26 mouse cellular contexts compared by ENCODE assay signal in the genomic region with DNA sequence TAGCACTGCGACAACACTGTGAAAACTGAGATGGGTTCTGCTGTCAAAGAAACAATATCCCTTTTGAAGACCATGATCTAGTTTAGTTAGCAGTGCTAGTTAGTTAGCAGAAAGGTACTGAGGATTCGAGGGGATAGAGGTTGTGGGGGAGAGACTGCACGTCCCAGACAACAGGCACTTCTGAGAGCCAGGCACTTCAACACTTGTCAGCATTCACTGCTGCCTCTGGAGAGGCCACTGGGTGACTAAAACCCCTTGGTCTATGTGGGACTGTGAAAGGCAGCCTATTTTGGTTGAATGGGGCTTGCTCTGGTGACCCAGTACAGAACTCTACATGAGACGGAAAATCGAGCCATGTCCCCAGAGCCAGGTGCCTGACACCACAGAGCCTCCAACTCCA. TPM values are rescaled to one million over a fixed set of nuclear protein-coding genes. Genes with fewer than 3 reads are reported as not detected.
DNase-seq lines count a peak whose midpoint lies in the region; ATAC-seq and TF ChIP-seq lines count a peak whose summit lies in the region.
"Had no signal": no experiment of that assay in that cellular context is flagged by ENCODE, and none has a peak within 500 bp of the region (broad histone marks: within the 10 kb centered on the region; RNA-seq: fewer than 3 reads in every experiment).

No protein-coding gene starts in this region.

- WGBS in heart, embryonic 11.5 days (ENCODE audit: insufficient replicate concordance) = 61% methylated on average over 5 of the region's 5 CpGs
- 59% methylated on average over 5 of the region's 5 CpGs for WGBS in heart, embryonic 13.5 days
- 57% methylated on average over 5 of the region's 5 CpGs for WGBS in heart, embryonic 15.5 days
- WGBS in heart, postnatal 0 days = 35% methylated on average over 5 of the region's 5 CpGs

- TF ChIP-seq CTCF in heart, postnatal 0 days (IDR thresholded peaks at IDR 0.05; ENCODE audit: low read depth) = no peak

- peaks cover 6% of the 10 kb centered on the region for H3K4me1 ChIP-seq in heart, embryonic 11.5 days (ENCODE audit: control insufficient read depth, insufficient read depth, low read length)
- peaks cover 43% of the 10 kb centered on the region for H3K4me1 ChIP-seq in heart, embryonic 13.5 days
- peaks cover 31% of the 10 kb centered on the region for H3K4me1 ChIP-seq in heart, embryonic 15.5 days (replicated peaks)
- H3K4me1 ChIP-seq in heart, postnatal 0 days (ENCODE audit: control insufficient read depth, insufficient read depth) = peaks cover 26% of the 10 kb centered on the region
- H3K4me1 ChIP-seq: embryonic facial prominence, embryonic 10.5 days; embryonic facial prominence, embryonic 12.5 days; forebrain, embryonic 13.5 days had no signal

- H3K4me2 ChIP-seq in heart, embryonic 11.5 days = no peak overlapping the region
- H3K4me2 ChIP-seq in heart, embryonic 13.5 days = no peak overlapping the region
- no peak overlapping the region for H3K4me2 ChIP-seq in heart, embryonic 15.5 days
- no peak overlapping the region for H3K4me2 ChIP-seq in heart, postnatal 0 days (ENCODE audit: low read depth, low read length)
- H3K4me2 ChIP-seq: embryonic facial prominence, embryonic 12.5 days; forebrain, embryonic 13.5 days had no signal

- no peaks in the 10 kb centered on the region for H3K27me3 ChIP-seq in heart, embryonic 11.5 days (ENCODE audit: control insufficient read depth, insufficient read depth, low read length)
- no peaks in the 10 kb centered on the region for H3K27me3 ChIP-seq in heart, embryonic 13.5 days (replicated peaks)
- no peaks in the 10 kb centered on the region for H3K27me3 ChIP-seq in heart, embryonic 15.5 days
- no peaks in the 10 kb centered on the region for H3K27me3 ChIP-seq in heart, postnatal 0 days (ENCODE audit: control insufficient read depth, insufficient read depth, low read length)
- H3K27me3 ChIP-seq: CH12.LX; embryonic facial prominence, embryonic 12.5 days; forebrain, embryonic 13.5 days; Patski had no signal

- intact Hi-C loops in heart, postnatal 25 days (cut with DNase I) = no loop called here
- intact Hi-C loops in heart, postnatal 14 days (cut with DNase I) = no loop called here

- no peak overlapping the region for H3K4me3 ChIP-seq in heart, embryonic 11.5 days (ENCODE audit: low read depth, low read length)
- H3K4me3 ChIP-seq in heart, embryonic 13.5 days = no peak overlapping the region
- no peak overlapping the region for H3K4me3 ChIP-seq in heart, embryonic 15.5 days
- no peak overlapping the region for H3K4me3 ChIP-seq in heart, postnatal 0 days (ENCODE audit: low read depth, low read length)
- H3K4me3 ChIP-seq: embryonic facial prominence, embryonic 10.5 days; embryonic facial prominence, embryonic 12.5 days; forebrain, embryonic 13.5 days had no signal

- ATAC-seq in heart, embryonic 11.5 days (replicated peaks; ENCODE audit: insufficient number of reproducible peaks, low FRiP score, low TSS enrichment) = no peak
- ATAC-seq in heart, embryonic 13.5 days (ENCODE audit: extremely low read depth, insufficient number of reproducible peaks, low FRiP score, low TSS enrichment) = no peak
- ATAC-seq in heart, embryonic 15.5 days (replicated peaks; ENCODE audit: insufficient number of reproducible peaks, insufficient read depth, low FRiP score, low read depth) = no peak
- peak; percentile 77; the same call in 1 of the 2 replicates for ATAC-seq in heart, postnatal 0 days (ENCODE audit: insufficient read depth, low read depth)
- ATAC-seq: activated CD4-positive, CD25-positive, alpha-beta regulatory T cell, adult 4 months; CD4-positive, CD25-positive, alpha-beta regulatory T cell, adult 4 months; forebrain, embryonic 13.5 days; Patski had no signal

- H3K27ac ChIP-seq in heart, embryonic 11.5 days (ENCODE audit: low read depth, low read length) = peak overlapping the region; percentile 64
- H3K27ac ChIP-seq in heart, embryonic 13.5 days (replicated peaks) = peak overlapping the region; percentile 76
- peak overlapping the region; percentile 75 for H3K27ac ChIP-seq in heart, embryonic 15.5 days
- H3K27ac ChIP-seq in heart, postnatal 0 days (ENCODE audit: low read depth) = peak overlapping the region; percentile 74
- H3K27ac ChIP-seq: embryonic facial prominence, embryonic 10.5 days; embryonic facial prominence, embryonic 12.5 days; forebrain, embryonic 13.5 days had no signal

- H3K9ac ChIP-seq in heart, embryonic 11.5 days (ENCODE audit: low read depth, low read length) = no peak overlapping the region
- H3K9ac ChIP-seq in heart, embryonic 13.5 days = no peak overlapping the region
- no peak overlapping the region for H3K9ac ChIP-seq in heart, embryonic 15.5 days
- H3K9ac ChIP-seq in heart, postnatal 0 days (replicated peaks; ENCODE audit: low read depth, low read length) = no peak overlapping the region
- H3K9ac ChIP-seq: embryonic facial prominence, embryonic 12.5 days; forebrain, embryonic 13.5 days had no signal

- H3K36me3 ChIP-seq in heart, embryonic 11.5 days (ENCODE audit: control insufficient read depth, insufficient read depth, low read length) = no peaks in the 10 kb centered on the region; the same call in 1 of the 2 replicates
- peaks cover 22% of the 10 kb centered on the region for H3K36me3 ChIP-seq in heart, embryonic 13.5 days
- peaks cover 12% of the 10 kb centered on the region for H3K36me3 ChIP-seq in heart, embryonic 15.5 days
- H3K36me3 ChIP-seq in heart, postnatal 0 days (replicated peaks; ENCODE audit: control insufficient read depth, insufficient read depth, low read length) = peaks cover 27% of the 10 kb centered on the region

- no peak for TF ChIP-seq EP300 in heart, postnatal 0 days (IDR thresholded peaks at IDR 0.05; ENCODE audit: low read depth)

- H3K9me3 ChIP-seq in heart, embryonic 11.5 days (replicated peaks; ENCODE audit: control insufficient read depth, low read length) = no peaks in the 10 kb centered on the region
- no peaks in the 10 kb centered on the region for H3K9me3 ChIP-seq in heart, embryonic 13.5 days
- no peaks in the 10 kb centered on the region for H3K9me3 ChIP-seq in heart, embryonic 15.5 days (replicated peaks)
- no peaks in the 10 kb centered on the region for H3K9me3 ChIP-seq in heart, postnatal 0 days (replicated peaks; ENCODE audit: control insufficient read depth, low read length)
- H3K9me3 ChIP-seq: embryonic facial prominence, embryonic 10.5 days; embryonic facial prominence, embryonic 12.5 days; forebrain, embryonic 13.5 days; G1E had no signal

- no peak for DNase-seq in heart, postnatal 25 days (ENCODE audit: low spot score)
- DNase-seq in heart, postnatal 14 days = no peak
- no peak for DNase-seq in heart, adult 8-10 months (ENCODE audit: low spot score)
- peak; percentile 42 for DNase-seq in heart, postnatal 0 days (ENCODE audit: low spot score)
- no peak for DNase-seq in heart, postnatal 4 days
- DNase-seq: adrenal gland, adult 8-10 months; adrenal gland, postnatal 14 days; adrenal gland, postnatal 36 days; B cell, adult 2 months; cerebellum, adult 11-12 months; cerebellum, adult 2 months; cerebellum, adult 9-10 months; cerebellum, postnatal 10 days; cerebellum, postnatal 25 days had no signal

RNA-seq across cellular contexts. Expression of a gene that starts 39.7 kb away (rescaled TPM):
- 0.23 TPM in 1 of 2 replicates, not detected in the other for polyA plus RNA-seq in heart, embryonic 11.5 days (2014; fragmentation: Nextera tagmentation; extraction: Ambion mirVana)
- total RNA-seq in heart, postnatal 25 days (2021) = not detected
- polyA plus RNA-seq in heart, embryonic 13.5 days (2015; fragmentation: Nextera tagmentation; extraction: Ambion mirVana) = 0.36 and 0.37 TPM in 2 replicates
- not detected for total RNA-seq in heart, postnatal 14 days (2021)
- polyA plus RNA-seq in heart, embryonic 15.5 days (2015; fragmentation: Nextera tagmentation; extraction: Ambion mirVana) = 0.16 and 0.36 TPM in 2 replicates
- not detected for total RNA-seq in heart, adult 8-10 months (2022)
- total RNA-seq in heart, postnatal 0 days (2014; rRNA removed; ENCODE audit: low replicate concordance) = not detected in 2 replicates
- 0.18 and 0.29 TPM in 2 replicates for polyA plus RNA-seq in heart, postnatal 0 days (2015; fragmentation: Nextera tagmentation; extraction: Ambion mirVana)
- total RNA-seq in heart, postnatal 4 days (2021) = not detected
- total RNA-seq: adrenal gland, adult 18-20 months; adrenal gland, postnatal 14 days; adrenal gland, postnatal 36 days had no signal
- polyA plus RNA-seq: CD4-positive, CD25-positive, alpha-beta regulatory T cell, adult 4 months; G1E had no signal
